8 mouse cellular contexts compared by ENCODE assay signal in the genomic region with DNA sequence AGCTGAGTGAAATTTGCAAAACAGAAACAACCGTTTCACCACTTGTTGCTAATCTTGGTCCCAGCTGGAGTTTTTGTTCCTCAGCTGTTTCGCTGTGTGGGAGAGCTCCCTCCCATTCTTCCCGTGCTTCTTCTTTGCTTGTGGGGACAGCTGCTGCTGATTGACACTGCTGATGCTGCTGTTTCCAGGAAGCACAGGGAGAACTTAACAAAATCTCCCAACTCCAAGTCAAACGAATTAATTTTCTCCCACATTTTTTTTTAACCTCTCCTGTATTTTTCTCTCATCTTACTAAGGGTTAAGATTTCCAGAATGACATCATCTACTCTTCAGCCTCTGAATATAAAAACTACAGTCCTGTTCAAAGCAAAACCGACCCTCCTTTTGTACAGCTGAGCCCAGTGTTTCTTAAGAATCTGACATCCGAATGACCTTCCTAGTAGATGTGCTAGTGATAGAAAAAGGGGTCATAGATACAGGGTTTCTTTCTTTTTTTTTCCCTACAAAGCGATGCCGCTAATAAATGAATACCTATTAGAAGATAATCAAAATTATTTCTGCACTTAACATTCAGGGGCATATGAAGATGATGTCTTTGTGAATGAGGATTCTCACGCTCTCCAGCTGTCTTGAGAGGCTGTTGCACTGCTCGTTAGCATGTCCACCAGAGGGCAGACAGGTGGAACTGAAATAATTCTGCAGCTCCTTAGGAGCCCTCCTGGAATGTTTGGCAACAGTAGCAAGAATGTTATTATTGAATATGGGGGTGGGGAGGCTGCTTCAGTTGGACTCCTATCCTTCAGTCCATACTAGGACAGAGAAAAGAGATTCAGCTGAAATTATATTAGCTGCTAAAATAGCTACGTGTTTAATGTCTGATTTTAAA.
DNase-seq lines count a peak whose midpoint lies in the region; ATAC-seq and TF ChIP-seq lines count a peak whose summit lies in the region.

No protein-coding gene starts in this region.

- WGBS in forebrain, embryonic 10.5 days: 20% methylated on average over 11 of the region's 11 CpGs
- WGBS in hindbrain, embryonic 11.5 days: 14% methylated on average over 11 of the region's 11 CpGs
- WGBS in midbrain, embryonic 11.5 days: 13% methylated on average over 11 of the region's 11 CpGs
- WGBS in stomach, postnatal 0 days: 29% methylated on average over 11 of the region's 11 CpGs

- no peaks in the 10 kb centered on the region for H3K36me3 ChIP-seq in forebrain, embryonic 10.5 days (replicated peaks)
- no peaks in the 10 kb centered on the region for H3K36me3 ChIP-seq in hindbrain, embryonic 11.5 days (ENCODE audit: control insufficient read depth, insufficient read depth, low read length)
- H3K36me3 ChIP-seq in midbrain, embryonic 11.5 days (ENCODE audit: control insufficient read depth, insufficient read depth, low read length): no peaks in the 10 kb centered on the region
- H3K36me3 ChIP-seq in stomach, postnatal 0 days (ENCODE audit: control insufficient read depth, insufficient read depth, low read length): no peaks in the 10 kb centered on the region

- H3K27ac ChIP-seq in forebrain, embryonic 10.5 days: 0 out of 2 replicates have a peak overlapping the region, but pooled peaks have one; percentile 48
- H3K27ac ChIP-seq in hindbrain, embryonic 11.5 days (ENCODE audit: low read depth, low read length): peak overlapping the region; percentile 12; the same call in 1 of the 2 replicates
- peak overlapping the region; percentile 45; the same call in 1 of the 2 replicates for H3K27ac ChIP-seq in midbrain, embryonic 11.5 days (ENCODE audit: low read depth, low read length)
- no peak overlapping the region for H3K27ac ChIP-seq in stomach, postnatal 0 days (replicated peaks)

- no peak overlapping the region for H3K9ac ChIP-seq in hindbrain, embryonic 11.5 days (ENCODE audit: low read depth, low read length)
- H3K9ac ChIP-seq in midbrain, embryonic 11.5 days (ENCODE audit: low read length): no peak overlapping the region
- H3K9ac ChIP-seq in stomach, postnatal 0 days (ENCODE audit: low read length): no peak overlapping the region

- peaks cover 19% of the 10 kb centered on the region for H3K4me1 ChIP-seq in forebrain, embryonic 10.5 days
- no peaks in the 10 kb centered on the region for H3K4me1 ChIP-seq in hindbrain, embryonic 11.5 days (replicated peaks; ENCODE audit: control insufficient read depth, insufficient read depth, low read length)
- H3K4me1 ChIP-seq in midbrain, embryonic 11.5 days (ENCODE audit: control insufficient read depth, insufficient read depth, low read length): peaks cover 15% of the 10 kb centered on the region
- H3K4me1 ChIP-seq in stomach, postnatal 0 days (replicated peaks; ENCODE audit: control insufficient read depth, insufficient read depth): no peaks in the 10 kb centered on the region

- no peak overlapping the region for H3K4me2 ChIP-seq in hindbrain, embryonic 11.5 days (replicated peaks; ENCODE audit: low read depth, low read length)
- peak overlapping the region; percentile 16 for H3K4me2 ChIP-seq in midbrain, embryonic 11.5 days
- peak overlapping the region; percentile 18 for H3K4me2 ChIP-seq in stomach, postnatal 0 days (replicated peaks; ENCODE audit: low read depth)

- no peak for TF ChIP-seq EP300 in stomach, postnatal 0 days (optimal IDR thresholded peaks at IDR 0.05)

- H3K9me3 ChIP-seq in forebrain, embryonic 10.5 days: no peaks in the 10 kb centered on the region
- no peaks in the 10 kb centered on the region for H3K9me3 ChIP-seq in hindbrain, embryonic 11.5 days (ENCODE audit: control insufficient read depth, low read length)
- H3K9me3 ChIP-seq in midbrain, embryonic 11.5 days (ENCODE audit: control insufficient read depth, low read length): peaks cover 3% of the 10 kb centered on the region; the same call in 1 of the 2 replicates
- no peaks in the 10 kb centered on the region for H3K9me3 ChIP-seq in stomach, postnatal 0 days (ENCODE audit: control insufficient read depth, low read length)

- ATAC-seq in hindbrain, embryonic 11.5 days (ENCODE audit: low FRiP score): peak; percentile 72
- ATAC-seq in midbrain, embryonic 11.5 days (ENCODE audit: low FRiP score): peak; percentile 73
- ATAC-seq in stomach, postnatal 0 days (ENCODE audit: low FRiP score, low TSS enrichment): peak; percentile 70
- ATAC-seq in erythroblast, adult 5-6 weeks (replicated peaks; ENCODE audit: low FRiP score, poor library complexity, severe bottlenecking): no peak

- H3K4me3 ChIP-seq in forebrain, embryonic 10.5 days: peak overlapping the region; percentile 3; the same call in 1 of the 2 replicates
- no peak overlapping the region for H3K4me3 ChIP-seq in hindbrain, embryonic 11.5 days (ENCODE audit: low read depth, low read length)
- H3K4me3 ChIP-seq in midbrain, embryonic 11.5 days (ENCODE audit: low read depth, low read length): no peak overlapping the region
- no peak overlapping the region for H3K4me3 ChIP-seq in stomach, postnatal 0 days (ENCODE audit: low read depth, low read length)

- H3K27me3 ChIP-seq in forebrain, embryonic 10.5 days (ENCODE audit: poor library complexity, severe bottlenecking): no peaks in the 10 kb centered on the region
- no peaks in the 10 kb centered on the region for H3K27me3 ChIP-seq in hindbrain, embryonic 11.5 days (ENCODE audit: control insufficient read depth, insufficient read depth, low read length)
- H3K27me3 ChIP-seq in midbrain, embryonic 11.5 days (ENCODE audit: control insufficient read depth, insufficient read depth, low read length): no peaks in the 10 kb centered on the region
- H3K27me3 ChIP-seq in stomach, postnatal 0 days (ENCODE audit: control insufficient read depth, insufficient read depth, low read length): no peaks in the 10 kb centered on the region

- DNase-seq in 416B (ENCODE audit: low read depth) (peak; percentile 32), ZHBTc4 (ENCODE audit: low read depth, low spot score) (peak; percentile 71)
- DNase-seq in forebrain, embryonic 10.5 days (ENCODE audit: extremely low spot score, low spot score): peak; percentile 31
- peak; percentile 55 for DNase-seq in hindbrain, embryonic 11.5 days (ENCODE audit: low spot score)
- peak; percentile 23 for DNase-seq in left cerebral cortex, adult 11 months (ENCODE audit: low spot score)
- peak; percentile 89 for DNase-seq in midbrain, embryonic 11.5 days (ENCODE audit: low spot score, missing footprints)
- DNase-seq in stomach, postnatal 0 days (ENCODE audit: low spot score): peak; percentile 46

- peak; percentile 81 for TF ChIP-seq CTCF in stomach, postnatal 0 days (IDR thresholded peaks at IDR 0.05; ENCODE audit: low read depth)

Comparison
In these comparisons a context has a peak if more than half of its experiments do, and no peak if none do; other contexts are left out.
1. DNase-seq: peak in every context shown above with its lines; median percentile 89 in midbrain, embryonic 11.5 days; 71 in ZHBTc4; 55 in hindbrain, embryonic 11.5 days; 46 in stomach, postnatal 0 days; 32 in 416B; 31 in forebrain, embryonic 10.5 days; 23 in left cerebral cortex, adult 11 months.